Mouse (Mus musculus) layer of hippocampus, postnatal 36 days (tissue): ENCODE measurements at regions not wholly inside any gene's neighbourhood (a gene's known extent, or its start where the extent isn't known, plus 50 kb on each side); places are given as distances from the start of the nearest gene placed in this dataset.

Source experiments
- DNase-seq, 2 experiments: peaks; one replicate each; pipeline ENCODE4 v3.0.0; 2022

DNA sequence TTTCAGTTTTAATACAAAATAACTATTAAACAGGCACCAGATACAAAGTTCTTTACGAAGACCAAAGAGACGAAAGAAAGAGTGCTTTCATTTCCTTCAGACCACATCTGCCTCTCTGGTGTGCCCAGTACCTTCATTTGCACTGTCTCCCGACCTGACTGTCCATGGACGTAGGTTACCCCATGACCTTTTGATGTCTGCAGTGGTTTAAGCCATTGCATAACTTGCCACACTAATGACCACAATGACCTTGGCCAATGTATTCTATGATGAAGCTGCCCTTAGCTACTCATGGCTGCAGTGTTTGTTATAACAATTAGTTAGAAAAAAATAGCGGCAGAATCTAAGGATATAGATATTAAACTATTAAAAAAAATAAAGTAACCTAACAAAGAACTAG lies 618.4 kb downstream of the Lmo4 start:
- DNase-seq = no peak

DNA sequence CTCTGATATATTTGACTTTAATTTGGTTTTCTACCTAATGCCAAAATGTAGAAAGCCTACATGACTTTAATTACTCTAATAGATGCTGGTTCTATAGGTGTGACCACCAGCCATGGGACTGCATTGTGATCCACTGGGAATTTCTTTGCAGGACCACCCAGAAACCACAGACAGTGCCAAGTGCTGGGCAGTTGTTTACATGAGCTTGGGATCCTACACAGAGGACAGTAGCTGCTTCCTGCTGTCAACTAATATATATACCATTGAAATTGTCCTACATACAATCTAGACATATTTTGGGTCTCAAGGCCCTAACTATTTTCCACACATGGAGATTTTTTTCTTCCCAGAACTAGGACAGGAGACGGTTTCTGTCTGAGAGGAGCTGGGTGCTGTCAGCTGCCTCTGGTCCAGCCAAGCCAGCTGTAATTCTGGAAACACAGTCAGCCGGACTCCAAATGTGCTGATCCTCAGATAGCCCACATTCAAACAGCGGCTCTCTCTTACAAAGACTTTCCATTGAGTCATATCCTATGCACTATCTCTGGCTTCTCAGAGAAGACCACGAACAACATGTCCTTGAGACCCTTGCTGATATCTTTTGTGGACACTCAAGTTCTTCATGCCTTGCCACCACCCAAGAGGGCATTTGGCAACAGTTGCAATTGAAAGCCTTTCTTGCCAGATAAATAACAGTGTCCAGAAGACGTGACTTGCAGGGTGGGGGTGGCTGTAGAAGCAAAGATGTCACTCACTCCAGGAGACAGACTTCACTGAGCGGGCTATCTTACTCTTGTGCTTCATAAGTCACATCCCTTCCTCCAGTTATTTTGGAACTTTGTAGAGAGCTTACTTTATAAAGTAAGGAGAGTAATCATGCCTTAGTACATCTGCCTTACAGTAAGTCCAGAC lies 620.1 kb downstream of the Lmo4 start:
- no peak for DNase-seq

DNA sequence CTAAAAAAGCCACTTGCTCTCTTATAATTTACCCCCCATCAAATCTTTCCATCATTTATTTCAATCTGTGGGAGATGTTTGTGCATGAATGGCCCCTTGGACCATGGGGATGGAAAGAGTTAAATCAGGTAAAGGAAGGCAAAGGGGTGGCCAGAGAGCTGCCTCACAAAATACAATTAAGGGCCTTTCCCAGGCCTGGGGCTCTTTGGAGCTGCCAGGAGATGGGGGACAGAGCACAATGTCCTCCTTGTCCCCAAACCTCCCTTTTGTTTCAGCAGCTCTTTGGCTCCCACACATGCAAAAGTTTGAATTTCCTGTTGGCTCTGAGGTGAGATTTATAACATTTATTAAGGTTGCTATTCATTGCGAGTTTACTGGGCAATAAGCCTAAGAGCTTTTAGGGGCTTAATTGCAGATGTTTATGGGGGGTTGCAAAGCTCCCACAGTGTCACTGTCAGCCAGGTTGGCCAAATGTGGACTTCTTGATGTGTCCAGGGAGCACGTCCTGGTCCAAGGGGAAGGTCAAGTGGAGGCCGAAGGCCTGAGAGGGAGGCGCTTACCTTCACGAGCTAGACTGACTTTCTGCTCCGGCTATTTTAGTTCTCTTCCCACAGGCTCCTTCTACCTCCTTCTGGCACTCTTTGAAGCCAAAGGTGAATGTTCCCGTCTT lies 628.5 kb downstream of the Lmo4 start:
- no peak for DNase-seq

DNA sequence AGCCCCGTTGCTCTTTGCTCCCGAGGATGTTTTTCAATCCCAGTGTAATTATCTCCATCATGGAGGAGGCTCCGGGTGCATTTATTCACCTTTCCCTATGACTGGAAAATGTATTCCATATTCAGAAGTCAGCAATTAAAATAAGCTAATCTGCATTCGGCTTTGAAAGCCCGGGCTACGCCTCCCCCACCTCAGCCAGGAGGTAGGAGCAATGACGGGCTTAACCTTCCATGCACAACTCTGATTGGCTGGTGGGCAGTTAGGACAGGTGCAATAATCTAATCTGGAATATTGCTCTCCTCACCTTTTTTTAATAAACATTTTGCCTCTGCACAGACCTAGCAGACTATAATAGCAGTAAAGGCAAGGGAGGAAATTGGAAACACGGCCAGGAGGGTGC lies 629.3 kb downstream of the Lmo4 start:
- no peak for DNase-seq

DNA sequence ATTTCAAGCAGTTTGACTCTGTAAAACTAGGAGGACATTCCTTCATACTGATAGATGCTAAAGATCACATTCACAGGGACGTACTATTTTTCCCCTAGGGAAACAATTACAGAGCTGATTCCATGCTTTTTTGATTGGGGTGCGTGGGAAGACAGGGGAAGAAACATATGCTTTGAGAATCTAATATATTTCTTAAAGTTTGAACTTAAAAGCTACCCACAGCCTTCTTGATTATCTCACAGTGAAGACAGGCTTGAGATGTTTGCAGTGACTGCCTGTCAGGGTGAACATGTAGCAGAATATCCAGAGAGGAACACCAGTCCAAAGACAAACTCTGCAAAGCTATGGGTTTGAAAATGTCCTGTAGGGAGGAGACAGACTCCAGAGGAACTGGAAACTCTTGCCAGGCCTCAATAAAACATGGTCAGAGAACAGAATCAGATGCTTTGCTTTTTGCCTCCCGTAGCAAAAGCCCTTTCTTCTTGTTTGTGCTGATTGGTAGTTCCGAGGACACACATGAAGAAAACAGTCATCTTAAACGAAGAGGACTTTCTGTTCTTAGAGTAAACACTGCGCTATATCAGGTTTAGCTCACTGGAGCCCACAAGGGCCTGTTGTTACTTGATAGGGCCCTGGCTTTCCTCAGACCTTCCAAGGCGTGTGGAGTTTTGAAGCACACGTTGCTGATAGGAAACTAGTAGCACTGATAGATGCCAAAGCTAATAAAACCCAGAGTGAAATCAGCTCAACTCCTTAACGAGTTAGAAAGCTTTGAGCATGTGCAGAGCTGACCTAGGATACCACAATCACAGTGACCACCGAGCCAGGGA lies 630.8 kb downstream of the Lmo4 start:
- DNase-seq = no peak

DNA sequence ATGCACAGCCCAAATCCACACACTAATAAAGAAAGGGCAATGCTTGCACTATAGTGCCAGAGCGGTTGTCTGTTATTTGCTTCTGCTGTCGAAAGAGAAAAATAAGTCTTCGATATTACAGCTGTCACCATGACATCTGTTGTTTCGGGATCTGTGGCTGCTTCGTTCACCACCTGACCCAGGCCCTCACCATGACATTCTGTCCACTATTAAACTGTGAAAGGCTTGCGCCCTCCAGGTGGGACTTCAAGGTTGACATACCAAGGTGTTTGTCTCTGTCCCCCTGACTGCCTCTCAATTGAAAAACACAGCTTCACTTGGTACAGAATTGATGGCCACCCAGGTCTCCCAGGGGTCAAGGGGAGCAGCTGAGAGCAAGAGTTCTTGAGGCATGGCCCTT lies 635.1 kb downstream of the Lmo4 start:
- DNase-seq = no peak

DNA sequence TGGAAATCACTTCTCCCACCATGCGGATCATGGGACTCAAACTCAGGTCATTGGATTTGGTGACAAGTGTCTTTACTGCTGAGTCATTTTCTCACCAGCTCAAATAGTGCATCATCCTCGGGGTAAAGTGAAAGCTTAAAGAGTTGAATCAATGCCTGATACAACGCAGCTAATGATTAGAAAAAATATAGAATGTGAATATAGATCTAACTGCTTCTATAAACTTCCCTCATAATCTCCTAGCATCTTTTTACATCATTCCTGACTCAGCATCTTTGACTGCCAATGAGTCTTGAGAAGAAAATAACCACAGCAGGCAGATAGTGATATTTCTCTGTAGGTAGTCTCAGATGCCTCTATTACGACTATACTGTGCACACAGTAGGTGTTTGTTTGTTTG lies 640.0 kb downstream of the Lmo4 start:
- DNase-seq = no peak

DNA sequence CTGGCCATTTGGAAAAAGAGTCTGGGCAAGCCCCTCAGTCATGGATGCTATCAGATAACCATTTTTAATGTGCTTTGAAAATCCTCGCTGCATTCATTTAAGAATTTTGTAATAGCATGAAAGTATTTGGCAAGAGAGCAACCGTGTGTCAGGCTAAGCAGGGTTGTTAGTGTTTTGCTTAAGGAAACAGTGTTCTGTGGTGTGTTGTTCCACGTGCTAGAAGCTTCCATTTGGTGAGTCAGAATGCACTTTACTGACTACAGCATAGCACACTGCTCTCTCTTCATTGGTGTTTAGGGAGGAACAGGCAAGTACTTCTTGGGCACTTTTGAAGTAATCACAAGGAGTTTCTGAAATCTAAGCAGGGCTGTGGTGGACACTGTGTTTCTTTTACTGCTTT lies 661.0 kb upstream of the Pkn2 start:
- DNase-seq = no peak

DNA sequence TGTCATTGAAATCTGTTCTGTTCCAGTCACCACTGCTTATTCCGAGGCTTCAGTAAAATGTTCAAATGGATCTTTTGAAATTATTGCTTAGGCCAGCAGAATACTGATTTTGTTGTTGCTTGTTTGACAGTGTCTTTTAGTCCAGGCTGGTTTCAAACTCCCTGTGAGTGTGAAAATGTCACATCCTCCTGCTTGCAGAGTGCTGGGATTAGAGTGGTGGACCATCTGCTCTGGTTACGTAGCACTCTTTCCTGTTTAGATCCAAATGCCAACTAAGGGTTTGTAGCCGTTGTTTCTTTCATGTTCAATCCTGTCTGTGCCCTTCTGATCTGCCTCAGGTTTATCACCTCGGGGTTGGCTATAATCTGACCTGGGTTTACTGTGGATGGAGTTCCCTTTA lies 646.2 kb upstream of the Pkn2 start:
- DNase-seq = no peak

DNA sequence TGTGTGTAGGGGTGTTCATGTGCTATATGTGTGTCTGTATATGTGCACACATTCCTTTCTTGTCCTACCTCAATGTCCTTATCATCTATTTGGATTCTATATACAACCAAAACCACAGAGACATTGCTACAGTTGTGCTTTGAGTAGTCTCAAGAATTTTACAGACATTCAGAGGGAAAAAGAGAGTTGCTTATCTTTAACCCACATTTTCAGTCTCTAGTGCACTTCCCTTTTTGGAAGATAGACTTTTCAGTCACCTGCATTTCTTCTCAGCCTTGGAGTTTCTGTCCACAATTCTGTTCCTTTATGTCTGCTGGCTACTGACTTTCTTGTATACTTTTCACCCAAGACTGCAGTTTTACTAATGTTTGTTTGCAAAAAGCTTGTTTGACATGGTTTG lies 645.5 kb upstream of the Pkn2 start:
- no peak for DNase-seq

DNA sequence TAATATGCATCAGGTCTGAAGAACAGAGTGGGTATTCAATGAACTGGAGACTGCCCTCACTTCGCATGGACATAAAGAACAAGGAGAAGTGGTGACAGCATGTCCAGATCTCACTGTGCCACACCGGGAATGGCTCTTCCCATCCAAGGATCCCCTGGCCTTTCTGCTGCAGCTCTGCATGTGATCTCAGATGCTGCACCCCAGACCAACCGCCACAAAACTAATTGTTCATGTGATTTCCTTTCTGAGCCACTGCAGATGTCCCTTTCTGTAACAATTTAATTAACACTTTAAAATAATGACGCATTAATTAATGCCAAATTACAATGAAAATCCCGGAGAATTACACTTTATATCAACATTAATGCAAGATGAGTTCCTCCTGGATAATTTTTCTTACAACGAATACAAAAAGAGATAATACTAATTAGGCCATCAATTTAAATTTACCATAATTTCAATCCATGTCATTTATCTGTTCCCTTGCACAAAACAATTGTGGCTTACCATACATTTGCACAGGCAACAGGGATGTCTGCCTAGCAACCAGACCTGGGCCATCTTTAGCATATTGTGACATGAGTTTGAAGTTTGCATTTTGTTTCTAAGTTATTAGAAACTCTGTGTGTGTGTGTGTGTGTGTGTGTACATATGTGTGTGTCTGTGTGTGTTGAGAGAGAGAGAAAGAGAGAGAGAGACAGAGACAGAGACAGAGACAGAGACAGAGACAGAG lies 630.9 kb upstream of the Pkn2 start:
- no peak for DNase-seq

DNA sequence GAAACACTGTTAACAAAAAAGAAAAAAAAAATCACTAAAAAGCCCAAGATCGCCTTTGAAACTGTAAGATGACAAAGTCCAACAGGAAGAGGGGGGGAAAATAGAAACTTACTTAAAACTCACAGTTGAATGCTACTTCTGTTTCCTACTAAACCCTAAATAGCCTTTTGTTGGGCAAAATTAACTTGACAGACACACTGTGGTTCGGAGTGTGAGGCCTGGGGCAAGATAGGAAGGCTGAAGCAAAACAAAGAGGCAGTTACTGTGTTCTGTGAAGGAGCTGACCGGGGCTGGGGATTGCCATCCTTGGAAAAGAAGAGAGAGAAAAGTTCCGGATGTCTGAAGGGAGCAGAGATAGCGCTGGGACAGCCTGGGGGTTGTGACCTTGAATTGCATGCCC lies 627.7 kb upstream of the Pkn2 start:
- DNase-seq = no peak

DNA sequence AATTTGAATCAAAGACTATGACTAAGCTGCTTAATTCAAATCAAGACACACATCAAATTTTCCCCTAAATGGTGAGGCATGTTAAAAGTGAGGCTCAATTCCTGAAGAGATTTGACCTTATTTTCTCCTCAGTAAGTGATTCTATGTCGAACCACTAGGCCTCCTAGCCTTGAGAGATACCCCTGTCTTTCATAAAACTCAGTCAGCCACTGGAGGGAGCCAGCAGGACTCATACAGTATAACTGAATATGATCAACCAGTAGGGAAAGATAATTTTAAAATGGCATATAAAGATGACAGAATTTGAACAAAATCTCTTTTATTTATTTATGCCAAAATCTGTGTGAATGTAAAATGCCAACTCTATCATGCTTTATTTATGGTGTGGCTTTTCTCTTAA lies 626.5 kb upstream of the Pkn2 start:
- DNase-seq = peak; percentile 33 to 35

DNA sequence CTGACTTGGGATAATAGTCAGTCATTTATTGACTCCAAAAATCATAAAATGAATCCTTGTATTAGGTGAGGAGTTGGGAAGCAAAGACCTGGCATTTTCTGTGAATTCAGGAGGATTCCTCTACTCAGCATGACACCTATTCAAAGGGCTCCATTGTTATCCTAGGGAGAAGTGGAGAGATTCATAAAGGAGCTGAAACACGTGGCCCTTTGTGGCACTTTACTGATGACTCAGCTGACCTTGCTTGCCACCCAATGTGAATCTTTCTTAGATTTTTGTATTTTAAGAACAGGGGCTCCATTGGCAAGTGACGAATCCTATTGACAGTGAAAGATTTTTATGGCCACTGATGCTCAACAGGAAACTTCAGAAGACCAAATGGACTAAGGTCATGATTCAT lies 619.2 kb upstream of the Pkn2 start:
- DNase-seq = no peak

DNA sequence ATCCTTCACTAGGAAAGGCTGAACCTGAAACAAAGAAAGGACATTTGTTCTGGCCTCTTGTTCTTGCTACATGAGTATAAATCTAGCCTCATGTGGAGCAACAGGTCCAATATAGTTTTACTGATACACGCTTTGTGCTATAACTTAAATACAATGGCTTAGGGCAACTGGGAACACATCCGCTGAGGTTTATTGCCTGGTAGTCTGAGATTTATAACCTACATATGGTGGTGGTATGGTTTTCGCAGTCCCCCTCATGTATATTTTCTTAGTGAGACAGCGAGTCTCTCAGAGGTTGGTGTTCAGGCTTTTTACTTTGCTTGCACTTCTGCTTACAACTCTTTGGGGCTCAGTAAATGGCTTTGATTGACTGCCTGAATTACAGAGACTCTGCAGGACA lies 613.6 kb upstream of the Pkn2 start:
- DNase-seq = no peak

DNA sequence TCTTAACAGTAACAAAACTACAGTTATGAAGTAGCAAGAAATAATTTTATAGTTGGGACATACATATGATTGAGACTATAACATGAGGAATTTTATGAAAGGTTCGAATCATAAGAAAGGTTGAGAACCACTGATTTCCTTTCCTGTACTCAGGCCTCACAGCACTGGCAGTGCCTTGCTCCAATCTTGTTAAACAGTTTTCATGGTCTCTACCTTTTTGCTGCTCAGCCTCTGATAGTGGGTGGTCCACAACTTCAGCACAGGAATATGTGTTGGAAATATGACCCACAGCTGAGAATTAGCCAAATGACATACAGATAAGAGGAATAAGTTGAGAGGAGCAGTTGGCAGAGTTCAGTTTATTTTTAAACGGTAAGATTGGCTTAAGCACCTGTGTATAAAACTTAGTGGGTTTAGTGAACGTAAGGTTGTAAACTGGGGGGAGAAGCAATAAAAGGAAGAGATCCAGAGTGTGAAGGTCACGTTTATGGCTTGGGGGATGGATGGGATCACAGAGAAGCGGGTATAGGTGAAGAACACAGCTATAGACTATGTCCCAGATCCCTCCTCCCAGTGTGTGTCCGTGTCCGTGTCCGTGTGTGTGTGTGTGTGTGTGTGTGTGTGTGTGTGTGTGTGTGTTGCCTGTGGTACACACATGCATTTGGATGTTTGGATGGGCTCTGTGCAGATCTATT lies 596.3 kb upstream of the Pkn2 start:
- no peak for DNase-seq

DNA sequence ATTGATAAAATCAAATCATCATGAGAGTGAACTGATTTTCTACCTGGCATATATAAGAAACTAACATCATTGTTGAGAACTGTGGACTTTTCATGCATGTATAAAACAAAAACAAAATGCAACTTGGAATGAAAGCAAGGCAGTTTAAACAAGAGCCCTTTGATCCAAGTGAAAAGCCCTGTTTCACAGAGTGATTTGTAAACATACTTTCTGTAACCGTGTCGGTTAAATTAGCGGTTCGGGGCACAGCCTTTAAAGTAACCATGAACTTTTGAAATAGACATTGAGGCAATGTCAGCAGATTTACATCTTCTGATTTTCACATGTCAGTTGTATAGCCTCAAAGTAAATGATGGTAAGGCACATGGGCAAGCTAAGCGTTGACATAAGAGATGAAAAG lies 593.7 kb upstream of the Pkn2 start:
- no peak for DNase-seq

DNA sequence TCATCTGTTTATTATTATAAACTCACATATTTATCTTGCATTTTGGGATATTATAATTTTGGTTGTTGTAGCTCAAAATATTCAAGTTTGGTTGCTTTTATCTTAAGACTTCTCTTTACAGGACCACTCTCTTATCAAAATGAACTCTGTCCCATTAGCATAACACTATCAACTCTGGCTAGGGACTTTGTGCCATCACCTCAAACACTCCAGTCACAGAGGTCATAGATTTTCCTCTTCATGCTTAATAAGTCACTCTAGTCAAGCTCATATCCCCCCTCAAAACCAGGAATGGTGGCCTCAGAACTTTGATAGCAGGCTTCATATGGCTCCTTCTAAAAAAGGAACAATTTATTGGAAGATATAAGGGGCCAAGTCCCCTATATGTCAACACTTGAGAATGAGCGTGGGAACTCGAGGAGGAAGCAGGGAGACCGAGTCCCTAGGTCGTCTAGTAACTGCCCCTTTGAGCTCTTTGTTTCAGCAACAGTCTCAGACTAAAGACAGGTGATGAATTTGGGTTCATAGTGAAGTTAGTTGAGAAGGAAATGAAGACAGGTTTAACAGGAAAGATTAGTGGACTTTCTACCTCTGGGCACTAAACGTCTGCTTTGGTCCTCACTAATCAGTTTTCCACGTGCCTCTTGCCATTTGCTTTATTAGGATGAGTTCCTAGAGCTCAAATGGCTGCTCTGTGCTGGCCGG lies 565.4 kb upstream of the Pkn2 start:
- DNase-seq = no peak

DNA sequence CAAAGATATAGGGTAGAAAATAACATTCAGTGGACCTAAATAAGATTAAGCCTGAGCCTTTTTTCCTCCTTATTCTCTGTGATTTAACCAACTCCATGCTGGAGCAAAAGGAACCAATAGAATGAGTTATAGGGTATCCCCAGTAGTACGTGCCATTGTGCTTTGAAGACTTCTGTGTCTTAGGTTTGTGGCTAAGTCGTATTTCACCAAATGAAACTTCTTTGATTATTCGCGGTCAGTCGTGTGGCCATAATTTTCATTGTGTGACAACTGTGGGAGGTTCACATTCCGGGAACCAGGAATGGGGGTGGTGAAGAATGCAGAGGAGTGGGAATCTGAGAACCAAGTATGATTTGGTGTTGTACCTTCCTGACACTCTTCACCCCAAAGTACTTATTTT lies 535.6 kb upstream of the Pkn2 start:
- no peak for DNase-seq

DNA sequence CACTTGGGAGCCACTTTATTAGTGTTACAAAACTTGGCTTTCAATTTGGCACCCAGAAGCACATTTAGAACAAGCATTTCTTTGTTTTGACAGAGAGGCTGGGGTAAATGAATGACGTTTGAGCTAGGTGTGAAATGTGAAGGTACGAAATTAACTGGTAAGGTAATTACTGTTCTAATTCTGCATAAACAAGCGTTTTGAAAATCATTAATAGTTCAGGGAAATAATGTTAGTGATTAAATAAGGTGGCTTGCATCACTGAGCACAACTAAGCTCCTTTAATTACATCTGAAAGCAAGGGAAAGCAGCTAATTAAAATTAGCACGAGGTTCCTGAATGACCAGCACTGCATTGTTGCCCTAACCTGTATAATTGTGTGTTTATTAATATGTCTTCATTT lies 529.9 kb upstream of the Pkn2 start:
- DNase-seq = no peak

DNA sequence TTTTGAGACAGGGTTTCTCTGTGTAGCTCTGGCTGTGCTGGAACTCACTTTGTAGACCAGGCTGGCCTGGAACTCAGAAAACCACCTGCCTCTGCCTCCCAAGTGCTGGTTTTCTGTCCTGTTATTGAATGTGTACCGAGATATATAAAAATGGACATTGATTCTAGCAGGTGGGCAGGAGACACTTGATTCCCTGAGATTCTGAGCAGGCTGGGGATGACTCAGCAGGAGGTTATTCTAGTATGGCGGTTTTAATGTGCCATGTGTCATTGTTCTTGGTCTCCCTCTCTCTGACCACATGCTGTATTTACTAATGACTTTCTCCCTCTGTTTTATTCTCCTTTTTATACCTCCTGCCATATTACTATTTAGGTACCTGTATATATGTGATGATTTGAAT lies 517.2 kb upstream of the Pkn2 start:
- no peak for DNase-seq
